Mouse (Mus musculus): ENCODE results near the gene Pcdh15.

- TF ChIP-seq CTCF (IDR thresholded peaks at IDR 0.05; ENCODE audit: low read depth, low read length) (no peak), EP300 (IDR thresholded peaks at IDR 0.05; ENCODE audit: insufficient read depth, low read depth, low read length) (no peak)
Observed at GRCm38 (mm10) chr10:74415949-74416348, 1316.8 kb downstream of the Pcdh15 start.

Data from ES-Bruce4 (cell line).